Mouse (Mus musculus): ENCODE results near the gene Csad.

DNA sequence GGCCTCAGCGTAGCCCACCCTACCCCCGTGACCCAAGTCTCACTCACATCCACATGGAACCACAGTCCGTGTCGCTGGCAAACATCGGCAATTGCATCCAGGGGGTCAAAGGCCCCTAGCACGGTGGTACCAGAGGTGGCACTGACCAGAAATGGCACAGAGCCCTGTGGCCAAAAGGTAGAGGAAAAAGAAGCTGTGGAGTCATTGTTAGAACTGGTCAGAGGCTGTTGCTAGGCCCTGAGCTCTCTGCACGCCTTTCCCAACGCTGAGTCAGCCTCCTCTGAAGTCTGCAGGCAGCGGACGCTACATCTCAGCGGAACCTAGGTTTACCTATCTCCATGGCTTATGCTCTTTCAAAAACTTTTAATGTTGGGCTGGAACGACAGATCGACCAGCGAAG is 24.6 kb downstream of the Csad start:
- TF ChIP-seq CTCF (IDR thresholded peaks at IDR 0.05; ENCODE audit: extremely low read depth, insufficient read depth, low read length) (no peak), POLR2A (IDR thresholded peaks at IDR 0.05; ENCODE audit: extremely low read depth, insufficient read depth, low read length) (no peak)

All from cortical plate, adult 2 months (tissue).